Mouse (Mus musculus): ENCODE measurements around the gene Tmem135. TPM values are rescaled to one million over a fixed set of nuclear protein-coding genes. Genes with fewer than 3 reads are reported as not detected.

Gene Tmem135
- polyA plus RNA-seq, 1 experiment from 2014 or later: 12.4 TPM

GRCm38 (mm10) chr7:89126063-89126882 is 277.7 kb downstream of the Tmem135 start:
- Histone ChIP-seq H3K27me3 (no peaks in the 10 kb centered on the region), H3K36me3 (no peaks in the 10 kb centered on the region), H3K4me3 (replicated peaks) (no peak overlapping the region), H3K9me3 (replicated peaks) (no peaks in the 10 kb centered on the region), H3K4me2 (no peak overlapping the region), H3K27ac (no peak overlapping the region), H3K9ac (no peak overlapping the region), H3K4me1 (replicated peaks) (no peaks in the 10 kb centered on the region)
- DNase-seq (peak; percentile 1), ATAC-seq (ENCODE audit: low read depth) (no peak)
- WGBS (ENCODE audit: insufficient replicate concordance): 46% methylated on average over 7 of the region's 7 CpGs

DNA sequence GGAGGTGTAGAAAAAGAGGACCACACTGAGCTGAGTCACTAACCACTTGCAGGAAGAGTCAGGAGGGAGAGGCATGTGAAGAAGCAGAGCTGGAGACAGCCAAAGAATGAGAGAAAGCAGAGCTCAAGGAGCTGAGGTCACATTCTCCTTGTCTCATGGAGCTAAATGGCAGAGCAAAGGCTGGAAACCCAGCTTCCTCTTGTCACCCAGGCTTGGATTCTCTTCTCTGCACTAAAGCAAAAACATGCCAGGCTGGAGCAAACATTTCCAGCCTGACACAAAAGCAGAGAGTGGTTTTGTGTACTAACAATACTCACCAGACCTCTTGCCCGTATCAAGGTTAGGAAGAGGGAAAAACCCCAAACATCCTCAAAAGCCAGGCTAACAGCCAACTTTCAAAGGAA is 287.8 kb downstream of the Tmem135 start:
- ATAC-seq (ENCODE audit: low read depth) (no peak), DNase-seq (no peak)
- H3K4me2 ChIP-seq: no peak overlapping the region
- H3K4me1 ChIP-seq (replicated peaks): no peaks in the 10 kb centered on the region
- H3K9ac ChIP-seq: no peak overlapping the region
- WGBS (ENCODE audit: insufficient replicate concordance): 44% methylated on average over 1 of the region's 1 CpGs
- H3K27ac ChIP-seq: peak overlapping the region; percentile 24; the same call in 1 of the 2 replicates
- H3K4me3 ChIP-seq (replicated peaks): no peak overlapping the region
- no peaks in the 10 kb centered on the region for H3K27me3 ChIP-seq
- no peaks in the 10 kb centered on the region for H3K36me3 ChIP-seq
- H3K9me3 ChIP-seq (replicated peaks): no peaks in the 10 kb centered on the region

DNA sequence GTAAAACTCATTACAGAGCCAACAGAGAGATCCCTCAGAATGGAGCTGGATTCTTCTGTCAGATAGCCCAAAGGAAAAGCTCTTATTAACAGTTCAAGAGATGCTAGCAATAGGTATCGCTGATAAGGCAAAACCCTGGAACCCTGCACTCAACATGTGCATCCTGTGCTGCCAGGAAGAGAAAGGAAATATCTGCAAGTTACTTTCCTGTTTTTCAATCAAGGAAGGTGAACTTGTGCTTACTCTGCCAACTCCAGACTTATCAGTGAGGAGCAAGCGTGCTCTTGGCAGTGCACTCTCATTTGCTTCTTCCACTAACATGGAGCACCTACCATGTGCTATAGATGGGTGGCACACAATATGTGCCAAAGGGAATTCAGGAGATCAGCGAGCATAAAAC is 288.4 kb downstream of the Tmem135 start:
- H3K9me3 ChIP-seq (replicated peaks): no peaks in the 10 kb centered on the region
- ATAC-seq (ENCODE audit: low read depth) (no peak), DNase-seq (no peak)
- no peaks in the 10 kb centered on the region for H3K36me3 ChIP-seq
- no peaks in the 10 kb centered on the region for H3K27me3 ChIP-seq
- no peak overlapping the region for H3K9ac ChIP-seq
- H3K4me2 ChIP-seq: no peak overlapping the region
- 29% methylated on average over 3 of the region's 3 CpGs for WGBS (ENCODE audit: insufficient replicate concordance)
- H3K27ac ChIP-seq: no peak overlapping the region
- no peak overlapping the region for H3K4me3 ChIP-seq (replicated peaks)
- H3K4me1 ChIP-seq (replicated peaks): no peaks in the 10 kb centered on the region

DNA sequence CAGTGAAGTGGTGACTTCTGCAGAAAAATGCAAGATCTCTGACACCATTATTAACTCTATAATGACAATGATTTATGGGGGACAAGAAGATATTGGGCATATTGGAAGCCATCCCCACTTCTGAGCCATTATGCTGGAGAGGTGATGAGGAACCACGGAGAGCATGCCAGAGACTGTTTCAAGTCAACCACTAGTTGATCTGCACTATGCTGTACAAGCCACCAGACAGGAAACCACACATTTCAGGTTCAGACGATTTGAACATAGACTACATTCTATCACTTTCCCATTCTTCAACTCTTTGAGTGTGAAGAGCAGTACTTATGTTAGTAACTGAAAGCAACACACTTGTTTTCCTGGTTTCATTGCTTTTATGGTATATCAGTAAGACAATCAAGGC is 297.6 kb downstream of the Tmem135 start:
- H3K4me1 ChIP-seq (replicated peaks): no peaks in the 10 kb centered on the region
- 10% methylated on average over 2 of the region's 2 CpGs for WGBS (ENCODE audit: insufficient replicate concordance)
- H3K4me3 ChIP-seq (replicated peaks): no peak overlapping the region
- H3K9ac ChIP-seq: no peak overlapping the region
- H3K36me3 ChIP-seq: no peaks in the 10 kb centered on the region
- H3K27me3 ChIP-seq: no peaks in the 10 kb centered on the region
- H3K9me3 ChIP-seq (replicated peaks): no peaks in the 10 kb centered on the region
- ATAC-seq (ENCODE audit: low read depth) (no peak), DNase-seq (no peak)
- no peak overlapping the region for H3K4me2 ChIP-seq
- no peak overlapping the region for H3K27ac ChIP-seq

DNA sequence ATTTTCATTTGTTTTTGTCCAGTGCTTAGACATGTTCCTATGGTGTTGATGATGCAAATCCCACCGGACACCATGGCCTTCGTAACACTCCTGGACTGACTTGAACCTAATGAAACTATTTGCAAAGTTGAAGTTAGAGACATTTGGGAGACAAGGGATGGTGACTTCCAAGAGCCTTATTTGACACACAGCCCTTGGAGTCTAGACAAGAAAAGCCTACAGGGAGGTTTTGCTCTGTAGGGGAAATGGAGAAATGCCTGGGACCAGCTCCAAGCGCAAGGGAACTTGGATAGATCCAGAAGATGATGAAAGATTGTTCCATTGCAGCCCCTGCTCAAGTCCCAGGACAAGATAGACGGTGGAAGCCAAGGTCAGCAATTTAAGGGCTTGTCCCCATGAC is 304.3 kb downstream of the Tmem135 start:
- no peak for DNase-seq

More for the DNA sequence above, 304.3 kb downstream of the Tmem135 start:
- Histone ChIP-seq H3K4me2 (no peak overlapping the region), H3K4me3 (replicated peaks) (no peak overlapping the region), H3K9ac (no peak overlapping the region), H3K4me1 (replicated peaks) (no peaks in the 10 kb centered on the region), H3K36me3 (no peaks in the 10 kb centered on the region), H3K27ac (no peak overlapping the region), H3K27me3 (no peaks in the 10 kb centered on the region), H3K9me3 (replicated peaks) (no peaks in the 10 kb centered on the region)
- no peak for ATAC-seq (ENCODE audit: low read depth)
- 65% methylated on average over 4 of the region's 4 CpGs for WGBS (ENCODE audit: insufficient replicate concordance)

Small RNAs within 50 kb of the gene (microRNA-seq; reads per million reads assigned to microRNA genes)
- gene Gm22171 (not detected), gene Gm24659 (not detected)

Other genes starting within 250 kb of the Tmem135 start
- gene Fzd4, start 133 bp upstream of the Tmem135 start, polyA plus RNA-seq (2015; fragmentation: Nextera tagmentation; extraction: Ambion mirVana): 1.7 and 2.1 TPM in 2 replicates
- gene Prss23, start 123.0 kb upstream of the Tmem135 start, polyA plus RNA-seq (2015; fragmentation: Nextera tagmentation; extraction: Ambion mirVana): 3.9 and 5.1 TPM in 2 replicates
- gene Me3, start 228.2 kb upstream of the Tmem135 start, polyA plus RNA-seq (2015; fragmentation: Nextera tagmentation; extraction: Ambion mirVana): 0.05 and 0.09 TPM in 2 replicates

Data from liver, embryonic 13.5 days (tissue).